Mouse (Mus musculus): Measurements from ENCODE around the gene Spsb2.
"Not testable (repeated sequence)": the region's sequence is repeated elsewhere in the genome, so short reads cannot be mapped to it uniquely, and the experiment has no call there.

DNA sequence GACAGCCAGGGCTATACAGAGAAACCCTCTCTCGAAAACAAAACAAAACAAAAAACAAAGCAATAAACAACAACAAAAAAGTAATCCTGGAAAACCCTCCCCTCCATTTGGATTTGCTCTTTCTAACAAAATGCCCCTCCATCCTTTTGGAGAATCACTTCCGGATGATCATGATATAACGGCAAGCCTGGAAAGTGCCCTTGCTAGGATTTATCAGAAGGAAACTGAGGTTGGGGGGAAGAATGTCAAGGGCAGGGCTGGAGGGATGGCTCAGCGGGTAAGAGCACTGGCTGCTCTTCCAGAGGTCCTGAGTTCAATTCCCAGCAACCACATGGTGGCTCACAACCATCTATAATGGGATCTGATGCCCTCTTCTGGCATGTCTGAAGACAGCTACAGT, 4.8 kb upstream of the Spsb2 start:
- TF ChIP-seq GATA1, TAL1 (IDR thresholded peaks at IDR 0.05; ENCODE audit: low read length): not testable (repeated sequence)
